Mouse (Mus musculus): ENCODE measurements around the gene Gng12. TPM values are rescaled to one million over a fixed set of nuclear protein-coding genes. Genes with fewer than 3 reads are reported as not detected.
A peak's percentile ranks its signal among the peaks of the same experiment; 100 is the strongest.

Gng12 gene
- polyA plus RNA-seq, 1 experiment from 2014 or later: 51.5 TPM

- WGBS: 75% methylated on average over 5 of the region's 5 CpGs
- Histone ChIP-seq H3K36me3 (ENCODE audit: control insufficient read depth, insufficient read depth, low read length) (no peaks in the 10 kb centered on the region), H3K9me3 (ENCODE audit: control insufficient read depth, low read length) (no peaks in the 10 kb centered on the region), H3K9ac (ENCODE audit: low read depth, low read length) (no peak overlapping the region), H3K4me3 (ENCODE audit: low read depth, low read length) (no peak overlapping the region), H3K27ac (ENCODE audit: low read depth, low read length) (no peak overlapping the region), H3K4me1 (replicated peaks; ENCODE audit: control insufficient read depth, insufficient read depth, low read length) (peaks cover 17% of the 10 kb centered on the region), H3K27me3 (replicated peaks; ENCODE audit: control insufficient read depth, insufficient read depth, low read length) (no peaks in the 10 kb centered on the region), H3K4me2 (no peak overlapping the region)
- ATAC-seq (replicated peaks; ENCODE audit: low FRiP score): no peak
- DNase-seq (ENCODE audit: low spot score): no peak
These were observed 87.9 kb downstream of the Gng12 start for GRCm38 (mm10) chr6:66984079-66984478.

GRCm38 (mm10) chr6:66984672-66985071, 88.5 kb downstream of the Gng12 start:
- no peaks in the 10 kb centered on the region for H3K9me3 ChIP-seq (ENCODE audit: control insufficient read depth, low read length)
- no peak overlapping the region for H3K4me3 ChIP-seq (ENCODE audit: low read depth, low read length)
- 0 out of 2 replicates have a peak, but pooled peaks have one; percentile 18 for ATAC-seq (replicated peaks; ENCODE audit: low FRiP score)

GRCm38 (mm10) chr6:66985500-66985899, 89.3 kb downstream of the Gng12 start:
- H3K36me3 ChIP-seq (ENCODE audit: control insufficient read depth, insufficient read depth, low read length): no peaks in the 10 kb centered on the region
- H3K9me3 ChIP-seq (ENCODE audit: control insufficient read depth, low read length): no peaks in the 10 kb centered on the region
- no peak overlapping the region for H3K27ac ChIP-seq (ENCODE audit: low read depth, low read length)
- DNase-seq (ENCODE audit: low spot score) (no peak), ATAC-seq (replicated peaks; ENCODE audit: low FRiP score) (no peak)
- H3K9ac ChIP-seq (ENCODE audit: low read depth, low read length): no peak overlapping the region
- 73% methylated on average over 7 of the region's 7 CpGs for WGBS
- H3K4me1 ChIP-seq (replicated peaks; ENCODE audit: control insufficient read depth, insufficient read depth, low read length): peaks cover 16% of the 10 kb centered on the region
- H3K4me3 ChIP-seq (ENCODE audit: low read depth, low read length): no peak overlapping the region
- no peak overlapping the region for H3K4me2 ChIP-seq
- H3K27me3 ChIP-seq (replicated peaks; ENCODE audit: control insufficient read depth, insufficient read depth, low read length): no peaks in the 10 kb centered on the region

More at GRCm38 (mm10) chr6:66984672-66985071, 88.5 kb downstream of the Gng12 start:
- Histone ChIP-seq H3K27ac (ENCODE audit: low read depth, low read length) (no peak overlapping the region), H3K4me2 (no peak overlapping the region), H3K9ac (ENCODE audit: low read depth, low read length) (no peak overlapping the region), H3K27me3 (replicated peaks; ENCODE audit: control insufficient read depth, insufficient read depth, low read length) (no peaks in the 10 kb centered on the region), H3K36me3 (ENCODE audit: control insufficient read depth, insufficient read depth, low read length) (no peaks in the 10 kb centered on the region), H3K4me1 (replicated peaks; ENCODE audit: control insufficient read depth, insufficient read depth, low read length) (peaks cover 19% of the 10 kb centered on the region)
- 81% methylated on average over 3 of the region's 3 CpGs for WGBS
- DNase-seq (ENCODE audit: low spot score): no peak

GRCm38 (mm10) chr6:66986063-66986462, 89.9 kb downstream of the Gng12 start:
- Histone ChIP-seq H3K4me2 (no peak overlapping the region), H3K4me1 (replicated peaks; ENCODE audit: control insufficient read depth, insufficient read depth, low read length) (peaks cover 16% of the 10 kb centered on the region), H3K36me3 (ENCODE audit: control insufficient read depth, insufficient read depth, low read length) (no peaks in the 10 kb centered on the region), H3K27me3 (replicated peaks; ENCODE audit: control insufficient read depth, insufficient read depth, low read length) (no peaks in the 10 kb centered on the region), H3K27ac (ENCODE audit: low read depth, low read length) (no peak overlapping the region), H3K4me3 (ENCODE audit: low read depth, low read length) (no peak overlapping the region), H3K9me3 (ENCODE audit: control insufficient read depth, low read length) (no peaks in the 10 kb centered on the region), H3K9ac (ENCODE audit: low read depth, low read length) (no peak overlapping the region)
- WGBS: 83% methylated on average over 12 of the region's 12 CpGs
- ATAC-seq (replicated peaks; ENCODE audit: low FRiP score): no peak
- DNase-seq (ENCODE audit: low spot score): no peak

- peaks cover 16% of the 10 kb centered on the region for H3K4me1 ChIP-seq (replicated peaks; ENCODE audit: control insufficient read depth, insufficient read depth, low read length)
- 59% methylated on average over 3 of the region's 3 CpGs for WGBS
- ATAC-seq (replicated peaks; ENCODE audit: low FRiP score) (peak; percentile 63; the same call in 1 of the 2 replicates), DNase-seq (ENCODE audit: low spot score) (no peak)
- no peaks in the 10 kb centered on the region for H3K36me3 ChIP-seq (ENCODE audit: control insufficient read depth, insufficient read depth, low read length)
- no peaks in the 10 kb centered on the region for H3K27me3 ChIP-seq (replicated peaks; ENCODE audit: control insufficient read depth, insufficient read depth, low read length)
- no peak overlapping the region for H3K9ac ChIP-seq (ENCODE audit: low read depth, low read length)
- peak overlapping the region; percentile 36; the same call in 1 of the 2 replicates for H3K27ac ChIP-seq (ENCODE audit: low read depth, low read length)
- no peak overlapping the region for H3K4me2 ChIP-seq
- no peak overlapping the region for H3K4me3 ChIP-seq (ENCODE audit: low read depth, low read length)
- H3K9me3 ChIP-seq (ENCODE audit: control insufficient read depth, low read length): no peaks in the 10 kb centered on the region
These were observed 91.4 kb downstream of the Gng12 start for GRCm38 (mm10) chr6:66987643-66988042.

- Histone ChIP-seq H3K9ac (ENCODE audit: low read depth, low read length) (no peak overlapping the region), H3K4me3 (ENCODE audit: low read depth, low read length) (no peak overlapping the region), H3K36me3 (ENCODE audit: control insufficient read depth, insufficient read depth, low read length) (no peaks in the 10 kb centered on the region), H3K27ac (ENCODE audit: low read depth, low read length) (no peak overlapping the region), H3K27me3 (replicated peaks; ENCODE audit: control insufficient read depth, insufficient read depth, low read length) (no peaks in the 10 kb centered on the region), H3K9me3 (ENCODE audit: control insufficient read depth, low read length) (no peaks in the 10 kb centered on the region), H3K4me2 (no peak overlapping the region), H3K4me1 (replicated peaks; ENCODE audit: control insufficient read depth, insufficient read depth, low read length) (peaks cover 16% of the 10 kb centered on the region)
- 87% methylated on average over 9 of the region's 9 CpGs for WGBS
- ATAC-seq (replicated peaks; ENCODE audit: low FRiP score) (no peak), DNase-seq (ENCODE audit: low spot score) (no peak)
These were observed 92.2 kb downstream of the Gng12 start for GRCm38 (mm10) chr6:66988363-66988762.

- WGBS: 59% methylated on average over 6 of the region's 6 CpGs
- Histone ChIP-seq H3K9me3 (ENCODE audit: control insufficient read depth, low read length) (no peaks in the 10 kb centered on the region), H3K27me3 (replicated peaks; ENCODE audit: control insufficient read depth, insufficient read depth, low read length) (no peaks in the 10 kb centered on the region), H3K4me2 (no peak overlapping the region), H3K27ac (ENCODE audit: low read depth, low read length) (no peak overlapping the region), H3K4me1 (replicated peaks; ENCODE audit: control insufficient read depth, insufficient read depth, low read length) (peaks cover 16% of the 10 kb centered on the region), H3K4me3 (ENCODE audit: low read depth, low read length) (no peak overlapping the region), H3K9ac (ENCODE audit: low read depth, low read length) (no peak overlapping the region), H3K36me3 (ENCODE audit: control insufficient read depth, insufficient read depth, low read length) (no peaks in the 10 kb centered on the region)
- DNase-seq (ENCODE audit: low spot score): no peak
- ATAC-seq (replicated peaks; ENCODE audit: low FRiP score): peak; percentile 35
These were observed 92.8 kb downstream of the Gng12 start for GRCm38 (mm10) chr6:66989037-66989436.

GRCm38 (mm10) chr6:66989518-66989917, 93.3 kb downstream of the Gng12 start:
- Histone ChIP-seq H3K4me1 (replicated peaks; ENCODE audit: control insufficient read depth, insufficient read depth, low read length) (peaks cover 16% of the 10 kb centered on the region), H3K27me3 (replicated peaks; ENCODE audit: control insufficient read depth, insufficient read depth, low read length) (no peaks in the 10 kb centered on the region), H3K4me3 (ENCODE audit: low read depth, low read length) (no peak overlapping the region), H3K9ac (ENCODE audit: low read depth, low read length) (no peak overlapping the region), H3K27ac (ENCODE audit: low read depth, low read length) (no peak overlapping the region), H3K4me2 (no peak overlapping the region), H3K9me3 (ENCODE audit: control insufficient read depth, low read length) (no peaks in the 10 kb centered on the region), H3K36me3 (ENCODE audit: control insufficient read depth, insufficient read depth, low read length) (no peaks in the 10 kb centered on the region)
- 34% methylated on average over 3 of the region's 3 CpGs for WGBS
- no peak for DNase-seq (ENCODE audit: low spot score)
- ATAC-seq (replicated peaks; ENCODE audit: low FRiP score): no peak; the same call in 1 of the 2 replicates

- Histone ChIP-seq H3K9ac (ENCODE audit: low read depth, low read length) (no peak overlapping the region), H3K4me1 (replicated peaks; ENCODE audit: control insufficient read depth, insufficient read depth, low read length) (peaks cover 10% of the 10 kb centered on the region; the same call in 1 of the 2 replicates), H3K4me3 (ENCODE audit: low read depth, low read length) (no peak overlapping the region), H3K27ac (ENCODE audit: low read depth, low read length) (no peak overlapping the region), H3K4me2 (no peak overlapping the region), H3K36me3 (ENCODE audit: control insufficient read depth, insufficient read depth, low read length) (no peaks in the 10 kb centered on the region), H3K9me3 (ENCODE audit: control insufficient read depth, low read length) (no peaks in the 10 kb centered on the region), H3K27me3 (replicated peaks; ENCODE audit: control insufficient read depth, insufficient read depth, low read length) (no peaks in the 10 kb centered on the region)
- WGBS: 73% methylated on average over 9 of the region's 9 CpGs
- DNase-seq (ENCODE audit: low spot score) (no peak), ATAC-seq (replicated peaks; ENCODE audit: low FRiP score) (no peak)
These were observed 96.0 kb downstream of the Gng12 start for GRCm38 (mm10) chr6:66992232-66992631.
